Mouse (Mus musculus): Measurements from ENCODE around the gene Ppa1. TPM values are rescaled to one million over a fixed set of nuclear protein-coding genes. Genes with fewer than 3 reads are reported as not detected.
"Not testable (repeated sequence)": the region's sequence is repeated elsewhere in the genome, so short reads cannot be mapped to it uniquely, and the experiment has no call there.

The Ppa1 gene
- polyA plus RNA-seq, 1 experiment from 2014 or later: 209 TPM

DNA sequence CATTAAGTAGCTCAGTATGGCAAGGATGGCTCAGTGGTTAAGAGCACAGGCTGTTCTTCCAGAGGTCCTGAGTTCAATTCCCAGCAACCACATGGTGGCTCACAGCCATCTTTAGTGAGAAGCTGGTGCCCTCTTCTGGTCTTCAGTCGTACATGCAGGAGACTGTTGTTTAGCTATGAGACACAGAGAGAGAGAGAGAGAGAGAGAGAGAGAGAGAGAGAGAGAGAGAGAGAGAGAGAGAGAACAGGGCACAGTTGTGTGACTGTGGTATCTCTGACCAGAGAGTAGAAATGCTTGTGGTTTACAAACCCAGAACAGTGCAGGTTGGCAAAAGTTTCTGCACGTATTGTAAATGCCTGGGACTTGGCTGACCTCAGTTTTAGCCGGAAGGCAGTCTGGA is 24.5 kb upstream of the Ppa1 start:
- H3K9ac ChIP-seq; ATAC-seq (ENCODE audit: low FRiP score); H3K36me3 ChIP-seq; H3K4me3 ChIP-seq; H3K27ac ChIP-seq; H3K4me2 ChIP-seq; H3K9me3 ChIP-seq: not testable (repeated sequence)
- Histone ChIP-seq H3K27me3 (peaks cover 47% of the 10 kb centered on the region), H3K4me1 (replicated peaks) (peaks cover 19% of the 10 kb centered on the region)
- WGBS: 72% methylated on average over 3 of the region's 3 CpGs

DNA sequence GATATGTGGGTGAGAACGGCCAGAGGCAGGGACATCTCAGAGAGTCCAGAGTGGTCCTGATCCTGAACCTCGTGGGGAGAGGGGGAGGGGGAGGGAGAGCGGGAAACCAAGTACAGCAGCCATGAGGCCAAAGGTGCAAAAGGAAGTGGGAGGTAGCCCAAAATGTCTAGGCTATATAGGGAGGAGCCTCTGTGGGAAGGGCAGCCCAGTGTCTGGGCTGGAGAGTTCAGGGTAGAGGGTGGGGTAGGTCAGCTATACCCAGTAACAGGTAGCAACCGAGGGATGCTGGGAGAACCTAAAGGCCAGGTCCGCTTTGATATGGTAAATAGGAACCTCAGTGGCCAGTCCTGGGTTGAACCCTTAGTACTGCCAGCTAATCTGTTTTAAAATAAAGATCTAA is 23.6 kb upstream of the Ppa1 start:
- H3K27me3 ChIP-seq: peaks cover 49% of the 10 kb centered on the region
- no peaks in the 10 kb centered on the region for H3K36me3 ChIP-seq
- no peaks in the 10 kb centered on the region for H3K9me3 ChIP-seq
- peak overlapping the region; percentile 89 for H3K4me2 ChIP-seq
- H3K27ac ChIP-seq: no peak overlapping the region
- 28% methylated on average over 5 of the region's 5 CpGs for WGBS
- peaks cover 19% of the 10 kb centered on the region for H3K4me1 ChIP-seq (replicated peaks)
- H3K9ac ChIP-seq: no peak overlapping the region
- H3K4me3 ChIP-seq: peak overlapping the region; percentile 47
- ATAC-seq (ENCODE audit: low FRiP score): no peak

DNA sequence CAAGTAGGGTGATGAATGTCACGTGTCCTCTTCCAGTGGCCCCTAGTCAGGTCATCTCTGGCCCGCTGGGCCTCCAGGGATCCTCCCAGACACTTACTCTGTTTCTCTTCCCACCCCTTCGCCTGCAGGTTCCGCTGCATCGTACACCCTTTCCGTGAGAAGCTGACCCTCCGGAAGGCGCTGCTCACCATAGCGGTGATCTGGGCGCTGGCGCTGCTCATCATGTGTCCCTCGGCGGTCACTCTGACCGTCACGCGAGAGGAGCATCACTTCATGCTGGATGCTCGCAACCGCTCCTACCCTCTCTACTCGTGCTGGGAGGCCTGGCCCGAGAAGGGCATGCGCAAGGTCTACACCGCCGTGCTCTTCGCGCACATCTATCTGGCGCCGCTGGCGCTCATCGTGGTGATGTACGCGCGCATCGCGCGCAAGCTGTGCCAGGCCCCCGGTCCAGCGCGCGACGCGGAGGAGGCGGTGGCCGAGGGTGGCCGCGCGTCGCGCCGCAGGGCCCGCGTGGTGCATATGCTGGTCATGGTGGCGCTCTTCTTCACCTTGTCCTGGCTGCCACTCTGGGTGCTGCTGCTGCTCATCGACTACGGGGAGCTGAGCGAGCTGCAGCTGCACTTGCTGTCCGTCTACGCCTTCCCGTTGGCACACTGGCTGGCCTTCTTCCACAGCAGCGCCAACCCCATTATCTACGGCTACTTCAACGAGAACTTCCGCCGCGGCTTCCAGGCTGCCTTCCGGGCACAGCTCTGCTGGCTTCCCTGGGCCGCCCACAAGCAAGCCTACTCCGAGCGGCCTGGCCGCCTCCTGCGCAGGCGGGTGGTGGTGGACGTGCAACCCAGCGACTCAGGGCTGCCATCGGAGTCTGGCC is 22.7 kb upstream of the Ppa1 start:
- Histone ChIP-seq H3K9me3 (no peaks in the 10 kb centered on the region), H3K36me3 (no peaks in the 10 kb centered on the region), H3K27me3 (peaks cover 49% of the 10 kb centered on the region), H3K4me2 (peak overlapping the region; percentile 89), H3K4me3 (peak overlapping the region; percentile 47), H3K4me1 (replicated peaks) (peaks cover 19% of the 10 kb centered on the region), H3K27ac (no peak overlapping the region), H3K9ac (peak overlapping the region; percentile 70)
- peak; percentile 79 for ATAC-seq (ENCODE audit: low FRiP score)
- 3% methylated on average over 74 of the region's 74 CpGs for WGBS

DNA sequence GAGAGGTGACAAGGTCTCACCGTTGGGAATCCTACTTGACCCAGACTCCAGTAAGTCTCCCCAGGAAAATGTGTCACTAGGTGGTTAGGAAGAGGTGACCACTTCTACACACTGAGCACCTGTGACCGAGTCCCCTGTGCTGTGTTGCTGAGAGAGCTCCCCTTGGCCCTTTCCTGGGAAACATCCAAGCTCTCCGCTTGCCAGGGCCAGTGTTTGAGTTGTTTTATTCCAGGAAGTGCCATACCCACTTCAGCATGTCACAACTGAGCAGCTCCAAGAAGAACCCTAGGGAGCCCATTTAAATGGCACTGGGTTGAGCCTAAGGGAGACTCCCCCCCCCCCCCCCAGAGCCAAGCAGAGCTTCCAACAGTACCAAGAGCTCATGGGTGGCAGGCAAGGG is 21.8 kb upstream of the Ppa1 start:
- Histone ChIP-seq H3K4me3 (no peak overlapping the region), H3K27me3 (peaks cover 49% of the 10 kb centered on the region), H3K9me3 (no peaks in the 10 kb centered on the region), H3K4me2 (no peak overlapping the region), H3K9ac (no peak overlapping the region), H3K36me3 (no peaks in the 10 kb centered on the region), H3K27ac (no peak overlapping the region), H3K4me1 (replicated peaks) (peaks cover 18% of the 10 kb centered on the region)
- ATAC-seq (ENCODE audit: low FRiP score): no peak
- 80% methylated on average over 3 of the region's 3 CpGs for WGBS

DNA sequence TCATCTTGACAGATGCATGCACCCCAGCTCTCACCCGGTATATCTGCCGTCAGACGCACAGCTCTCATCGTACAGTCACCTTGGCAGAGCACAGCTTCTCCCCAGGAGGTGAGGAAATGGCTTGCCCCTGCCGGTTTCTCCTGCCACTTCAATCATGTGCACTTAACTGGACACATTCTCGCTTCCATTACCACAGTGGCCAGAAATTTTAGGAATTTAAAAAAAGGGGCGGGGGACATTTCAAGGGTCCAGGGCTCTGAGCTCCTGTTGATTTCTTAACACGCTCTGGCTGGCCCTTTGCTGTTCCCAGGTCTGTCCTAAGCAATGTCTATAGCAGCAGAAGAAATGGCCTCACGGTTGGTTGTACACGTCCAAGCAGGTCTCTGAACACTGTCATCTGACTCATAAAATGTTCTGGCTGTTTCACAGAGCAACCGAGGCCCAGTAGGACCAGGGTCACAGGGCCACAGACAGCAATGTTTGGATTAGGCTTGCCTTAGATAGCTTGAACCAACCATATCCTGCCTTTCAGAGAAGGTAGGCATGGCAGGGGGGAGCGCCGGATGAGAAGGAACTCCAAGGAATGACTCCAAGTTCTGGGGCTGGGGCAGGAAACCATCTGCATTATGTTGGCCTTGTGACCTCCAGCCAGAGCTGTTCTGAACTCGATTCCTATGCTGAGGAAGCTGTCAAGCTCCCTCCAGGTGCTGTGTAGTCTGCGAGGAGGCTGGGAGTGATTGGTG is 21.0 kb upstream of the Ppa1 start:
- peaks cover 16% of the 10 kb centered on the region for H3K4me1 ChIP-seq (replicated peaks)
- H3K4me2 ChIP-seq: no peak overlapping the region
- WGBS: 72% methylated on average over 15 of the region's 15 CpGs
- H3K9me3 ChIP-seq: no peaks in the 10 kb centered on the region
- H3K27me3 ChIP-seq: peaks cover 49% of the 10 kb centered on the region
- H3K27ac ChIP-seq: no peak overlapping the region
- no peak overlapping the region for H3K9ac ChIP-seq
- ATAC-seq (ENCODE audit: low FRiP score): no peak
- no peak overlapping the region for H3K4me3 ChIP-seq
- H3K36me3 ChIP-seq: no peaks in the 10 kb centered on the region

DNA sequence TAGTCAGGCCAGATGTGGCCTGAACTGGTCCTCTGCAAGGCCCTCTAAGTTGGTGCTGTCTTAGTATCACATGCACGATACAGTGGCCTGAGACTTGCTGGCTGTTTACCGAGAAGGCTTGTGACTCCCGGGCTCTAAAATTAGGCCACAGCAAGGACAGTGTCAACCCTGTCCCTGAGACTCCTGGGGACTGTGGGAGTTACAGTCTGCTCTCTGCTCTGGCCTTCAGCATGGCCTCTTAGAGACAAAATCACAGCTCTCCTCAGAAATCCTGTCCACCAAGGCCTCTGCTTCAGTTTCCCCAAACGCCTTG is 20.5 kb upstream of the Ppa1 start:
- no peak overlapping the region for H3K4me2 ChIP-seq
- H3K9ac ChIP-seq: no peak overlapping the region
- H3K4me3 ChIP-seq: no peak overlapping the region
- WGBS: 82% methylated on average over 4 of the region's 4 CpGs
- H3K27ac ChIP-seq: no peak overlapping the region
- ATAC-seq (ENCODE audit: low FRiP score): no peak
- peaks cover 49% of the 10 kb centered on the region for H3K27me3 ChIP-seq
- H3K9me3 ChIP-seq: no peaks in the 10 kb centered on the region
- H3K36me3 ChIP-seq: no peaks in the 10 kb centered on the region
- H3K4me1 ChIP-seq (replicated peaks): peaks cover 16% of the 10 kb centered on the region

DNA sequence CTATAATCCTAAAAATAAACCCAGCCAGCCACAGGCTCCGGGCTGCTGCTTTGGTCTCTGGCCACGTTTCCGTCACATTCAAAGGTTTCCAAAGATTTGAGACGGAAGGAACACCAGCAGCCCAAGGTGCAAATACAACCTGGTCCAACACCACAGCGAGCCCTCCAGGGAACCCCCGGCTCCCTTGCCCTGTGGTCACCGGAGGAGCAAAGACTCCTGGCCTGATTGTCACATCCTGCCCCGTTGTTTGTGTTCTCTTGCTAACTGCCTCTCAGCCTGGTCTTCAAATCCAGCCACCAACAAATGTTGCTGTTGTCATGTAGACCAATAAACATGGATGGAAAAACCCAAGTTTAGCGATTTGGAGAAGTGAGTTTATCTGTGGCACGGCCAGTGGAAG is 15.9 kb upstream of the Ppa1 start:
- Histone ChIP-seq H3K4me2 (no peak overlapping the region), H3K36me3 (no peaks in the 10 kb centered on the region), H3K27me3 (peaks cover 10% of the 10 kb centered on the region; the same call in 1 of the 2 replicates), H3K4me3 (no peak overlapping the region), H3K9me3 (no peaks in the 10 kb centered on the region), H3K27ac (no peak overlapping the region), H3K4me1 (replicated peaks) (no peaks in the 10 kb centered on the region), H3K9ac (no peak overlapping the region)
- ATAC-seq (ENCODE audit: low FRiP score): no peak
- WGBS: 81% methylated on average over 10 of the region's 10 CpGs

DNA sequence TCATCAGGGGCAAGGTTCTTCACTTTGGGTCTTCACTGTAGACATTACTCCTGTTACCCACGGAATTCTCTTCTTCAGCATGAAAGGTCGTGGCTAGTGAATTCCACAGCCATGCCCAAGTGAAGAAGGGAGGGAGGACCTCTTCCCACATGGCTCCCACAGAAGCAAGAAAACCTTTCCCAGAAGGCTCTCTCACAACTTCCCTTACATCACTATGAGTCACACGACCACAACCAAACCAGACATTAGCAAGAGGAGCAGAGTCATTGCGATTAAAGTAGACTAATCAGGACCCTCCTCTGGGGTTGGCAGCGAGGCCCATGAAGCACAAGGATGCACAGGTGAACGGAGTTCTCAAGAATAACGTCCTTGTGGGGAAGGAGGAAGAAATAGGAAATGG is 11.3 kb upstream of the Ppa1 start:
- Histone ChIP-seq H3K9ac (no peak overlapping the region), H3K9me3 (no peaks in the 10 kb centered on the region), H3K4me1 (replicated peaks) (no peaks in the 10 kb centered on the region), H3K36me3 (no peaks in the 10 kb centered on the region), H3K4me3 (no peak overlapping the region), H3K27ac (no peak overlapping the region), H3K4me2 (no peak overlapping the region), H3K27me3 (0 out of 2 replicates have a peak, but pooled peaks cover 6% of the 10 kb centered on the region)
- WGBS: 81% methylated on average over 7 of the region's 7 CpGs
- ATAC-seq (ENCODE audit: low FRiP score): no peak

DNA sequence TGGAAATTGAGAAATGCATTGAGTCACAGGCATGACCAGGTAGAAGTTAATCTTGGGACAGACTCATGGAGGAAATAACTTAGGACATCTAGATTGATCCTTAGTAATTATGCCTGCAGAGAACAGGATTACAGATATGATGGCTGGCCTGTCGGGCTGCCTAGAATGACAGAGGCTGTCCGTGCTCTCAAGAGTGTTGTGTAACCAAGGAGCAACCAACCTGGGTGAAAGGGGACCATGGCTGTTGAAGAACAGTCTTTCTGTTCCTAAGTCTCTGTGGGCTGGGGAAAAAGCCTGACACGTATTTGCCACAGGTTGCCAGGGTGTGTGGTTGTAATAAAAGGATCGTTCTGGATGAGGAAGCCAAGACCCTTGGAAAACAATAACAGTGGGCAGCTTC is 8.0 kb upstream of the Ppa1 start:
- Histone ChIP-seq H3K4me1 (replicated peaks) (no peaks in the 10 kb centered on the region), H3K9ac (no peak overlapping the region), H3K9me3 (no peaks in the 10 kb centered on the region), H3K27ac (no peak overlapping the region), H3K4me2 (no peak overlapping the region), H3K27me3 (0 out of 2 replicates have a peak, but pooled peaks cover 6% of the 10 kb centered on the region), H3K4me3 (no peak overlapping the region), H3K36me3 (no peaks in the 10 kb centered on the region)
- ATAC-seq (ENCODE audit: low FRiP score): no peak
- WGBS: 83% methylated on average over 4 of the region's 4 CpGs

DNA sequence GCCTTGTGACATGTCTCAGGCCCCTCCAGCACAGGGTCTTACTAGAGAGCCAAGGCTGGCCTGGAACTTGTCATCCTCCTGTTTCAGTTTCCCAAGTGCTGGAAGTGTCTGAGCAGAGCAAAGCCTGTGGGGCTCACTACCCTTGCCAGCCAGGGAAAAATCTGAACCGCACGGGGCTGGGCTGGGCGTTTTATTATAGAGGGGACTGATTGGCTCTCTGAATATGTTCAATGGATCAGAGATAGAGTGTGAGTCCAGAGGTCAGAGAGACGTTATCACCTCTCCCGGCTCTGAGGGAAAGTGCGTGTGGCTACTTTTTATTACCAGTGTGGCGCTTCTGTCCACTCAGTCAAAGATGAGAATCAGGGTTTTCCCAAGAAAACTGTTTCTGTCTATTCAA is 1.8 kb upstream of the Ppa1 start:
- WGBS: 76% methylated on average over 7 of the region's 7 CpGs

DNA sequence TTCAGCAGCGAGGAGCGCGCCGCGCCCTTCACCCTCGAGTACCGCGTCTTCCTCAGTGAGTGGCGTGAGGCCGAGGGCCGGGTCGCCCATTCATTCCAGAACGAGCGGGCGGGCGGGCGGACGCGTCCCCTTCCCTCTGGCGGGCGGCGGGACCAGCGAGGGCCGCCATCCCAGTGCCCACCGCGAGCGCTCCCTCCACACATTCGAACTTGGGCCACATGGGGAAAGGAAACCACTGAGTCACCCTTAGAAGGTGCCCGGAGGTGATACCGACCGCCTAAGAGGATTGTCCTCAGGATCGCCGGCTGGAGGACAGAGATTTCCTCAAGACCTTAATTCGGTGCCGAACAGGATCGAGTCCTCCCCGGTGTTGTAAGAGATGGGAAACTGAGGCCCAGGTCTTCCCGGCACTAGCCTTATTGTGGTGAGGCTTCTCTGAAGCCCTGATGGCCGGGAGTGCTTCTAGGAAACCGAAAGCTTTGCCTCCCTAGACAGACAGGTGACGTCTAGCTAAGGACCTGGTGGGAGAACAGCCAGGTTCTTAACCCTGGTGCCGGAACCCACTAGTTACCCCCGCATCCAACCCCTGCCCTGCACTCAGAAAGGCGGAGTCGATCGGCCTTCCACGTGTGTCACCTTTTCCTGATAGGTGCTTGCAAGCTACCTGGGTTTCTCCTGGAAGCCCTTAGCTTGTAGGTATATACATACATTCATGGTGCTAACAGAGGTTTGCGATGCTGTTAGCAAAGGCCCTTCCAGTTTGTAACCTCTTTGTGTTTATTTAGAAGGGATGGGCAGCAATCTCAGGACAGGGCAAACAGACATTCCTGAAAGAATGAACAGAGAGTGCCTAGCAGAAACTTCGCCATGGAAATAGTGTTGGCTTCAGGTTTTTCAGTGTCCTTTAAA is 639 bp downstream of the Ppa1 start:
- WGBS: 2% methylated on average over 48 of the region's 49 CpGs
- H3K4me1 ChIP-seq (replicated peaks): peaks cover 18% of the 10 kb centered on the region
- H3K27me3 ChIP-seq: no peaks in the 10 kb centered on the region
- peak; percentile 72 for ATAC-seq (ENCODE audit: low FRiP score)
- peak overlapping the region; percentile 79 for H3K4me3 ChIP-seq
- H3K4me2 ChIP-seq: peak overlapping the region; percentile 93
- H3K9me3 ChIP-seq: no peaks in the 10 kb centered on the region
- peak overlapping the region; percentile 91 for H3K9ac ChIP-seq
- H3K36me3 ChIP-seq: peaks cover 16% of the 10 kb centered on the region
- H3K27ac ChIP-seq: peak overlapping the region; percentile 89

More for the DNA sequence above, 1.8 kb upstream of the Ppa1 start:
- Histone ChIP-seq H3K27me3 (no peaks in the 10 kb centered on the region), H3K27ac (no peak overlapping the region), H3K4me3 (no peak overlapping the region), H3K4me2 (no peak overlapping the region), H3K9ac (no peak overlapping the region), H3K4me1 (replicated peaks) (peaks cover 18% of the 10 kb centered on the region), H3K9me3 (no peaks in the 10 kb centered on the region), H3K36me3 (no peaks in the 10 kb centered on the region; the same call in 1 of the 2 replicates)
- ATAC-seq (ENCODE audit: low FRiP score): no peak

DNA sequence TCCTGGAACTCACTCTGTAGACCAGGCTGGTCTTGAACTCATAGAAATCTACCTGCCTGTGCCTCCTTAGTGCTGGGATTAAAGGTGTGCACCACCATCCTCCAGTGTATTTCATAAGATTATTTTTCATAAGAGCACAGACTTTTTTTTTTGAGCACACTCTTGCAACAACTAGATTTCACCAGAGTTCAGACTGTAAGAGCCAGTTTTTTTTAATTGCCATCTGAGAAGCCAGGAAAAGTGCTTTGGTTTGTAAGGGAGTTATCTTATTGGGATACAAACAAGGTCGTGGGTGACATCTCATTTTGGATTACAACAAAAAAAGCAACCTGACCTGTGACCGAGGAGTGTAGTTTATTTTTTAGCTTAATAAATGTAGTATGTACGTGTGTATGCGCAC is 5.8 kb downstream of the Ppa1 start:
- ATAC-seq (ENCODE audit: low FRiP score): no peak
- no peak overlapping the region for H3K27ac ChIP-seq
- 96% methylated on average over 4 of the region's 4 CpGs for WGBS

More for the DNA sequence above, 5.8 kb downstream of the Ppa1 start:
- no peak overlapping the region for H3K4me2 ChIP-seq
- no peak overlapping the region for H3K4me3 ChIP-seq
- no peak overlapping the region for H3K9ac ChIP-seq
- H3K27me3 ChIP-seq: no peaks in the 10 kb centered on the region
- peaks cover 10% of the 10 kb centered on the region for H3K4me1 ChIP-seq (replicated peaks)
- H3K36me3 ChIP-seq: peaks cover 29% of the 10 kb centered on the region
- no peaks in the 10 kb centered on the region for H3K9me3 ChIP-seq
